ENCODE assay signal across 8 mouse cellular contexts in the genomic region with DNA sequence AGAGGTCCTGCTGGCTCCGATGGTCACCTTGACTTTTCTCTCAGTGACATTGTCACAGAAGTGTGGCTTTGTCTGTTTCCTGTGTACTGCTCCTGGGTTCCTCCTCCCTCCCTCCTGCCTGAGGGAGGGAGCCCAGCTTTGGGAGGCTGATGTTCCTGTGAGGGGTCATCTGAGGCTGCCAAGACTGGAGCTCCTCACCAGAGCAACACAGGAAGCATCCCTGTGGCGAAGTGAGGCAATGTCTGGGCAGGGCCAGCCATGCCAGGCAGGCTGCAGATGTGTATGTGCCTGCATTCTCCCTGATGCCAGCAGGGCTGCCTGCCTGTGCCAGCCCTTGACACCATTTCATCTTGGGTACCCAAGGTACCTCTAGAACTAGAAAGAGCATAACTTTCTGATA. TPM values are rescaled to one million over a fixed set of nuclear protein-coding genes. Genes with fewer than 3 reads are reported as not detected.
DNase-seq lines count a peak whose midpoint lies in the region; ATAC-seq and TF ChIP-seq lines count a peak whose summit lies in the region.
"Had no signal": no experiment of that assay in that cellular context is flagged by ENCODE, and none has a peak within 500 bp of the region (broad histone marks: within the 10 kb centered on the region; RNA-seq: fewer than 3 reads in every experiment).

No protein-coding gene starts in this region.

- no peaks in the 10 kb centered on the region for H3K27me3 ChIP-seq in intestine, embryonic 15.5 days (replicated peaks)
- no peaks in the 10 kb centered on the region for H3K27me3 ChIP-seq in intestine, postnatal 0 days (replicated peaks; ENCODE audit: control insufficient read depth, insufficient read depth, low read length)

- ATAC-seq in intestine, embryonic 15.5 days = no peak
- ATAC-seq in intestine, postnatal 0 days = no peak
- peak; percentile 84 for ATAC-seq in megakaryocyte progenitor cell, adult 5-6 weeks (replicated peaks; ENCODE audit: poor library complexity)

- WGBS in intestine, embryonic 15.5 days = 54% methylated on average over 2 of the region's 2 CpGs
- 53% methylated on average over 2 of the region's 2 CpGs for WGBS in intestine, postnatal 0 days

- no peak overlapping the region for H3K9ac ChIP-seq in intestine, embryonic 15.5 days
- H3K9ac ChIP-seq in intestine, postnatal 0 days (ENCODE audit: low read depth, low read length) = no peak overlapping the region
- H3K9ac ChIP-seq: embryonic facial prominence, embryonic 12.5 days had no signal

- H3K4me1 ChIP-seq in intestine, embryonic 15.5 days (replicated peaks) = peaks cover 38% of the 10 kb centered on the region
- H3K4me1 ChIP-seq in intestine, postnatal 0 days (replicated peaks; ENCODE audit: control insufficient read depth, insufficient read depth, low read length) = 0 out of 2 replicates have a peak, but pooled peaks cover 10% of the 10 kb centered on the region
- H3K4me1 ChIP-seq in bone marrow macrophage, adult 2 months (ENCODE audit: control insufficient read depth, insufficient read depth, low read length) = peaks cover 62% of the 10 kb centered on the region

- H3K27ac ChIP-seq in intestine, embryonic 15.5 days = 0 out of 2 replicates have a peak overlapping the region, but pooled peaks have one; percentile 63
- H3K27ac ChIP-seq in intestine, postnatal 0 days (ENCODE audit: low read depth, low read length) = no peak overlapping the region
- H3K27ac ChIP-seq in bone marrow macrophage, adult 2 months (ENCODE audit: insufficient read depth, low read depth, low read length) = peak overlapping the region; percentile 13; the same call in 1 of the 2 replicates
- H3K27ac ChIP-seq: embryonic facial prominence, embryonic 12.5 days had no signal

- no peak overlapping the region for H3K4me2 ChIP-seq in intestine, embryonic 15.5 days (replicated peaks)
- H3K4me2 ChIP-seq in intestine, postnatal 0 days (replicated peaks; ENCODE audit: low read depth) = no peak overlapping the region
- H3K4me2 ChIP-seq: embryonic facial prominence, embryonic 12.5 days had no signal

- H3K9me3 ChIP-seq in intestine, embryonic 15.5 days = no peaks in the 10 kb centered on the region
- H3K9me3 ChIP-seq in intestine, postnatal 0 days (ENCODE audit: control insufficient read depth) = no peaks in the 10 kb centered on the region
- H3K9me3 ChIP-seq: embryonic facial prominence, embryonic 12.5 days had no signal

- DNase-seq in CD4-positive helper T cell, adult 2 months (ENCODE audit: low read depth, low spot score) = peak; percentile 54
- DNase-seq in embryo, embryonic 11 days = no peak
- DNase-seq in kidney, postnatal 10 days = no peak

- H3K4me3 ChIP-seq in intestine, embryonic 15.5 days (replicated peaks) = no peak overlapping the region
- H3K4me3 ChIP-seq in intestine, postnatal 0 days (ENCODE audit: low read depth, low read length) = no peak overlapping the region
- H3K4me3 ChIP-seq in bone marrow macrophage, adult 2 months (ENCODE audit: insufficient read depth, low read length) = no peak overlapping the region
- H3K4me3 ChIP-seq: embryonic facial prominence, embryonic 12.5 days had no signal

- H3K36me3 ChIP-seq in intestine, embryonic 15.5 days = no peaks in the 10 kb centered on the region
- H3K36me3 ChIP-seq in intestine, postnatal 0 days (ENCODE audit: control insufficient read depth, insufficient read depth) = no peaks in the 10 kb centered on the region
- H3K36me3 ChIP-seq: embryonic facial prominence, embryonic 12.5 days had no signal

- TF ChIP-seq CTCF in intestine, postnatal 0 days (IDR thresholded peaks at IDR 0.05; ENCODE audit: low read depth) = no peak
- no peak for TF ChIP-seq CTCF in bone marrow macrophage, adult 2 months (IDR thresholded peaks at IDR 0.05; ENCODE audit: low read depth, low read length)

- TF ChIP-seq POLR2A in bone marrow macrophage, adult 2 months (IDR thresholded peaks at IDR 0.05; ENCODE audit: borderline replicate concordance, low read depth, low read length) = no peak

RNA-seq across cellular contexts. Expression of a gene that starts 15.8 kb away (rescaled TPM):
- polyA plus RNA-seq in intestine, embryonic 15.5 days (2015; fragmentation: Nextera tagmentation; extraction: Ambion mirVana) = 18.4 and 19.1 TPM in 2 replicates
- 15.7 and 15.9 TPM in 2 replicates for polyA plus RNA-seq in intestine, postnatal 0 days (2015; fragmentation: Nextera tagmentation; extraction: Ambion mirVana)
- polyA plus RNA-seq in bone marrow macrophage, adult 2 months (2012; ENCODE audit: insufficient read depth, insufficient read length, missing spikeins) = 6.9 and 7.1 TPM in 2 replicates
- total RNA-seq in megakaryocyte progenitor cell, adult 5-6 weeks (2015) = 0.76 and 0.96 TPM in 2 replicates
- total RNA-seq in megakaryocyte progenitor cell, adult 5-6 weeks (2017) = 0.79 and 1.1 TPM in 2 replicates

RNA-seq across cellular contexts. Expression of a gene that starts 32.0 kb away (rescaled TPM):
- 32.6 and 33.5 TPM in 2 replicates for polyA plus RNA-seq in intestine, embryonic 15.5 days (2015; fragmentation: Nextera tagmentation; extraction: Ambion mirVana)
- 23.1 and 24.0 TPM in 2 replicates for polyA plus RNA-seq in intestine, postnatal 0 days (2015; fragmentation: Nextera tagmentation; extraction: Ambion mirVana)
- 35.4 and 37.1 TPM in 2 replicates for polyA plus RNA-seq in bone marrow macrophage, adult 2 months (2012; ENCODE audit: insufficient read depth, insufficient read length, missing spikeins)
- total RNA-seq in megakaryocyte progenitor cell, adult 5-6 weeks (2015) = 13.0 and 14.7 TPM in 2 replicates
- total RNA-seq in megakaryocyte progenitor cell, adult 5-6 weeks (2017) = 15.6 and 18.7 TPM in 2 replicates
